Mouse (Mus musculus): ENCODE data around the gene Mvb12a. TPM values are rescaled to one million over a fixed set of nuclear protein-coding genes. Genes with fewer than 3 reads are reported as not detected.

Mvb12a gene
- polyA plus RNA-seq, 1 experiment from 2014 or later: 61.7 TPM

DNA sequence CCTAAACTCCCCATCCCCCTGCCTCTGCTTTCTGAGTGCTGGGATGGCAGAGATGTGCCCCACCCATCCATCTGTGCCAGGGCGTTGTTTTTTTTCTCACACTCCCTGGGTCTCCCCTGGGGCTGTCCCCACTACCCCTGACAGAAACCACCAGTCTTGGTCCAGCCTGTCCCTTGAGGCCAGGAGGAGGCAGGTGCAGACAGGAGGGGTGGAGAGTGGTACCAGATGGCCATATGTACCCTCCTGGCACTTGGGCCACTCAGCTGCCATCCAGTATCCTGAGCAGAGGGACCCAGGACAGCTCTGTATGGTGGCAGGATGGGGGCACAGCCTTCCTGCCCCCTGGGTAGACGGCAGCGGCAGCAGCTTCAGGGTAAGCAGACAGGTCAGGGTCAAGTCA is 54.7 kb downstream of the Mvb12a start, which contains the start of gene Fam129c:
Fam129c (plus strand) TSS at position 198 of the 400 bp plus-strand sequence.
- Histone ChIP-seq H3K36me3 (replicated peaks; ENCODE audit: insufficient read depth, low read length) (peaks cover 11% of the 10 kb centered on the region; the same call in 1 of the 2 replicates), H3K4me2 (ENCODE audit: low read depth, low read length) (0 out of 2 replicates have a peak within 1 kb of the TSS, but pooled peaks have one; percentile 10), H3K27ac (ENCODE audit: low read depth) (peak within 1 kb of the TSS; percentile 53), H3K4me3 (ENCODE audit: low read depth, low read length) (peak within 1 kb of the TSS; percentile 15; the same call in 1 of the 2 replicates), H3K27me3 (ENCODE audit: insufficient read depth, low read length) (peaks cover 11% of the 10 kb centered on the region), H3K9ac (replicated peaks) (no peak within 1 kb of the TSS), H3K9me3 (ENCODE audit: low read length) (no peaks in the 10 kb centered on the region), H3K4me1 (ENCODE audit: insufficient read depth) (peaks cover 33% of the 10 kb centered on the region)
- peak; percentile 22; the same call in 1 of the 2 replicates for ATAC-seq
- WGBS (ENCODE audit: insufficient replicate concordance): 73% methylated on average over 3 of the region's 3 CpGs
- no peak for TF ChIP-seq CTCF (IDR thresholded peaks at IDR 0.05; ENCODE audit: low read depth)
- TF ChIP-seq EP300 (IDR thresholded peaks at IDR 0.05; ENCODE audit: low read depth): peak; percentile 26; the same call in 1 of the 2 replicates
- peak; percentile 56 for DNase-seq

Other genes starting within 250 kb of the Mvb12a start
- 62.8 and 64.6 TPM in 2 replicates for gene Use1, start 176.1 kb upstream of the Mvb12a start, polyA plus RNA-seq (2015; fragmentation: Nextera tagmentation; extraction: Ambion mirVana)
- 5.3 and 5.9 TPM in 2 replicates for gene Ocel1, start 171.6 kb upstream of the Mvb12a start, polyA plus RNA-seq (2015; fragmentation: Nextera tagmentation; extraction: Ambion mirVana)
- gene Nr2f6, start 161.0 kb upstream of the Mvb12a start, polyA plus RNA-seq (2015; fragmentation: Nextera tagmentation; extraction: Ambion mirVana): 38.0 and 46.6 TPM in 2 replicates
- gene Ushbp1, start 147.1 kb upstream of the Mvb12a start, polyA plus RNA-seq (2015; fragmentation: Nextera tagmentation; extraction: Ambion mirVana): 4.6 and 5.6 TPM in 2 replicates
- 40.0 and 40.7 TPM in 2 replicates for gene Babam1, start 146.1 kb upstream of the Mvb12a start, polyA plus RNA-seq (2015; fragmentation: Nextera tagmentation; extraction: Ambion mirVana)
- 11.4 and 11.9 TPM in 2 replicates for gene Ankle1, start 136.9 kb upstream of the Mvb12a start, polyA plus RNA-seq (2015; fragmentation: Nextera tagmentation; extraction: Ambion mirVana)
- 4.5 and 5.0 TPM in 2 replicates for gene Abhd8, start 79.3 kb upstream of the Mvb12a start, polyA plus RNA-seq (2015; fragmentation: Nextera tagmentation; extraction: Ambion mirVana)
- gene Mrpl34, start 78.0 kb upstream of the Mvb12a start, polyA plus RNA-seq (2015; fragmentation: Nextera tagmentation; extraction: Ambion mirVana): 119 and 120 TPM in 2 replicates
- 30.3 and 31.0 TPM in 2 replicates for gene Dda1, start 73.7 kb upstream of the Mvb12a start, polyA plus RNA-seq (2015; fragmentation: Nextera tagmentation; extraction: Ambion mirVana)
- 0.14 and 0.27 TPM in 2 replicates for gene Ano8, start 57.0 kb upstream of the Mvb12a start, polyA plus RNA-seq (2015; fragmentation: Nextera tagmentation; extraction: Ambion mirVana)
- gene Gtpbp3, start 54.8 kb upstream of the Mvb12a start, polyA plus RNA-seq (2015; fragmentation: Nextera tagmentation; extraction: Ambion mirVana): 4.5 and 4.9 TPM in 2 replicates
- gene Plvap, start 31.2 kb upstream of the Mvb12a start, polyA plus RNA-seq (2015; fragmentation: Nextera tagmentation; extraction: Ambion mirVana): 29.1 and 31.1 TPM in 2 replicates
- 0.20 TPM in 1 of 2 replicates, not detected in the other for gene Ccdc194, start 17.2 kb upstream of the Mvb12a start, polyA plus RNA-seq (2015; fragmentation: Nextera tagmentation; extraction: Ambion mirVana)
- gene Bst2, start 5.5 kb upstream of the Mvb12a start, polyA plus RNA-seq (2015; fragmentation: Nextera tagmentation; extraction: Ambion mirVana): 57.0 and 62.1 TPM in 2 replicates
- 0.62 and 0.66 TPM in 2 replicates for gene Tmem221, start 15.9 kb downstream of the Mvb12a start, polyA plus RNA-seq (2015; fragmentation: Nextera tagmentation; extraction: Ambion mirVana)
- 0.08 TPM in 1 of 2 replicates, not detected in the other for gene Nxnl1, start 23.7 kb downstream of the Mvb12a start, polyA plus RNA-seq (2015; fragmentation: Nextera tagmentation; extraction: Ambion mirVana)
- 6.0 and 6.8 TPM in 2 replicates for gene Slc27a1, start 26.0 kb downstream of the Mvb12a start, polyA plus RNA-seq (2015; fragmentation: Nextera tagmentation; extraction: Ambion mirVana)
- gene Pgls, start 49.3 kb downstream of the Mvb12a start, polyA plus RNA-seq (2015; fragmentation: Nextera tagmentation; extraction: Ambion mirVana): 153 and 158 TPM in 2 replicates
- 9.2 and 11.2 TPM in 2 replicates for gene Fam129c, start 54.7 kb downstream of the Mvb12a start, polyA plus RNA-seq (2015; fragmentation: Nextera tagmentation; extraction: Ambion mirVana)
- 25.0 and 25.7 TPM in 2 replicates for gene Colgalt1, start 68.1 kb downstream of the Mvb12a start, polyA plus RNA-seq (2015; fragmentation: Nextera tagmentation; extraction: Ambion mirVana)
- gene Unc13a, start 128.8 kb downstream of the Mvb12a start, polyA plus RNA-seq (2015; fragmentation: Nextera tagmentation; extraction: Ambion mirVana): 0.25 and 0.36 TPM in 2 replicates
- gene Jak3, start 133.4 kb downstream of the Mvb12a start, polyA plus RNA-seq (2015; fragmentation: Nextera tagmentation; extraction: Ambion mirVana): 4.3 and 4.6 TPM in 2 replicates
- gene Insl3, start 146.3 kb downstream of the Mvb12a start, polyA plus RNA-seq (2015; fragmentation: Nextera tagmentation; extraction: Ambion mirVana): 1.3 and 2.8 TPM in 2 replicates
- gene B3gnt3, start 158.9 kb downstream of the Mvb12a start, polyA plus RNA-seq (2015; fragmentation: Nextera tagmentation; extraction: Ambion mirVana): 3.0 TPM in 2 replicates
- 15.3 and 16.7 TPM in 2 replicates for gene Fcho1, start 182.8 kb downstream of the Mvb12a start, polyA plus RNA-seq (2015; fragmentation: Nextera tagmentation; extraction: Ambion mirVana)

Data from liver, postnatal 0 days (tissue).